Mouse (Mus musculus) embryonic fibroblast, embryonic 13.5 days (primary cell): Measurements from ENCODE around the gene Arxes2.

Experiments
- CTCF ChIP-seq: IDR thresholded peaks from 2 replicates; pipeline ENCODE4 v1.5.1; 2011; ENCODE audit warnings: mild to moderate bottlenecking, control low read depth, low read length, moderate library complexity, borderline replicate concordance; ENCODE audit not compliant: insufficient read depth
- POLR2A ChIP-seq: IDR thresholded peaks from 2 replicates; pipeline ENCODE4 v1.6.1; 2011; ENCODE audit warnings: low read depth, mild to moderate bottlenecking, control low read depth, low read length, moderate library complexity

- TF ChIP-seq CTCF (no peak), POLR2A (no peak)
These were observed 19.8 kb upstream of the Arxes2 start for GRCm38 (mm10) chrX:135973597-135974423.
